Mouse (Mus musculus) MEL (cell line): ENCODE data around the gene Rfx7.

Source experiments
- CHD1 ChIP-seq: IDR thresholded peaks from 2 replicates; pipeline ENCODE4 v1.6.1; 2012; ENCODE audit warnings: low read depth, mild to moderate bottlenecking, inconsistent platforms, low read length, improper control_type of control experiment
- CTCF ChIP-seq, 3 experiments: IDR thresholded peaks in 2 of 3; conservative IDR thresholded peaks in 1 of 3; 2 replicates each; pipeline ENCODE4 v1.5.1; 2011 to 2012; ENCODE audit warnings: low read length in 3 of 3, low read depth in 2 of 3, mild to moderate bottlenecking in 2 of 3, improper control_type of control experiment in 1 of 3, inconsistent platforms in 1 of 3, mixed read lengths in 1 of 3, moderate library complexity in 1 of 3; ENCODE audit not compliant: control insufficient read depth in 1 of 3, insufficient read depth in 1 of 3, poor library complexity in 1 of 3, severe bottlenecking in 1 of 3
- POLR2A ChIP-seq, 2 experiments: IDR thresholded peaks; 2 replicates each; pipeline ENCODE4 v1.6.1; 2011 to 2012; ENCODE audit warnings: low read length in 2 of 2, mild to moderate bottlenecking in 2 of 2, control low read depth in 1 of 2, improper control_type of control experiment in 1 of 2, low read depth in 1 of 2, moderate library complexity in 1 of 2; ENCODE audit not compliant: control insufficient read depth in 1 of 2, insufficient read depth in 1 of 2, poor library complexity in 1 of 2

DNA sequence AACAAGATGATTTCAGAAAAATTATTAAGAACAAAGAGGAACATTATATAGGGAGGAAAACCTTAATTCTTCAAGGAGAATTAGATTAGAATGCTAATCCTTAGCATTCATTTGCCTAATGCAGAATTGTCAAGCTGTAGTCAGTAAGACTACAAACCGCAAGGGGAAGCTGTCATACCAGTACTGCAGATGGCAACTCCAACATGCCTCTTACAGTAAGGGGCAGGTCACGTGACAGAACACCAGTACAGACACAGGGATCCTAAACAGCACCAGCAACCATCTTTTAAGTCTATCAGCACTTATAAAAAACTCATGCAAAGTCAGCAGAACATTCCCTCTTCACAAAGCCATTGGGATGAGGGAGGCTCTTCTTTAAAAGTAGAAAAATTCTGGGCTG is 38.6 kb upstream of the Rfx7 start:
- no peak for TF ChIP-seq CTCF (IDR thresholded peaks at IDR 0.05 in 2 of 3, conservative IDR thresholded peaks at IDR 0.05 in 1 of 3; ENCODE audit: control insufficient read depth in 1 of 3, insufficient read depth in 1 of 3, low read depth in 2 of 3, low read length in 3 of 3, poor library complexity in 1 of 3, severe bottlenecking in 1 of 3)
- no peak for TF ChIP-seq CHD1
- TF ChIP-seq POLR2A (IDR thresholded peaks at IDR 0.05; ENCODE audit: control insufficient read depth in 1 of 2, insufficient read depth in 1 of 2, low read depth in 1 of 2, low read length in 2 of 2, poor library complexity in 1 of 2), result no peak
